Mouse (Mus musculus) embryo, embryonic 10 days (tissue): ENCODE data around the gene Tmx1.

Source experiments
- DNase-seq: peaks from one replicate; pipeline ENCODE4 v3.0.0-alpha.2; 2015; ENCODE audit warnings: low spot score

Gene Tmx1

DNA sequence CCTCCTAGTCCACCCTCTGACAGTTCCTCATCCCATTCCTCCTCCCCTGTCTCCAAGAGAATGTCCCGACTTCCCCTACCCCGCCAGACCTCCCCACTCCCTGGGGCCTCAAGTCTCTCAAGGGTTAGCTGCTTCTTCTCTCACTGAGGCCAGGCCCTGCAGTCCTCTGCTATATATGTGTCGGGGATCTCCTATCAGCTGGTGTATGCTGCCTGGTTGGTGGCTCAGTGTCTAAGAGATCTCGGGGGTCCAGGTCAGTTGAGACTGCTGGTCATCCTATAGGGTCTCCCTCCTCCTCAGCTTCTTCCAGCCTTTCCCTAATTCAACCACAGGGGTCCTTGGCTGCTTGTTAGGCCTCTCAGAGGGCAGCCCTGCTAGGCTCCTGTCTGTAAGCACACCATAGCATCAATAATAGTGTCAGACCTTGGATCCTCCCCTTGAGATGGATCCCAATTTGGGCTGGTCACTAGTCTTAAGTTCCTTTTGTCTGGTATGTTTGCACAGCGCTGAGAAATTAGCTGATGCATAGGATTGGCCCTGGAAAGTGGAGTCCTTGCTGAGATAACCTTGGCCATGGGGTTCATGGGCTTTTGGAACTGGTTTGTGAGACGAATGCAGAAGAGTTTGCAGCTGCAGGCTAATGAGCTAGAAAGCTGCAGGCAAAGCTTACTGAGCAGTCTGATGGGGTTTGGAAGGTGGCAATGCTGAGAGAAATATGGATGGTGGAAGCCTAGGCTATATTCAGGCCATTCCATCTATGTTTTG, 34.0 kb downstream of the Tmx1 start:
- DNase-seq, result no peak

DNA sequence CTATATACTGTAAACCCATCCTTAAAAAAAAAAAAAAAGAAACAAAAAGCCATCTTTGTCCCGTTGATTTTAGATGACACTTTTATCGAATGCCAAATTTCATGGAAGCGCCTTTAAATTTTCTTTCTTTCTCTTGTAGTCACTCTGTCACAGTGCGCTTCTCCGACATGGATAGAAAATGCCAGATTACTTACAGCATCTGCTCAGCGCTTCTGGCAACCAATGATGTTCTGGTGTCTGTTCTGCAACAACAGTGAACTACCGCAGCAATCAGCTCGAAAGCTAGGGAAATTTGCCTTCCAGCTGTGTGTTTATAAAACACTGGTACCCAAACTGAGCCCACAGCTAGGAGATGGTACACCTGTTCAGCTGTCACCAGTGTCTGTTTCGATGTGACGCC, 39.5 kb downstream of the Tmx1 start:
- DNase-seq, result no peak

DNA sequence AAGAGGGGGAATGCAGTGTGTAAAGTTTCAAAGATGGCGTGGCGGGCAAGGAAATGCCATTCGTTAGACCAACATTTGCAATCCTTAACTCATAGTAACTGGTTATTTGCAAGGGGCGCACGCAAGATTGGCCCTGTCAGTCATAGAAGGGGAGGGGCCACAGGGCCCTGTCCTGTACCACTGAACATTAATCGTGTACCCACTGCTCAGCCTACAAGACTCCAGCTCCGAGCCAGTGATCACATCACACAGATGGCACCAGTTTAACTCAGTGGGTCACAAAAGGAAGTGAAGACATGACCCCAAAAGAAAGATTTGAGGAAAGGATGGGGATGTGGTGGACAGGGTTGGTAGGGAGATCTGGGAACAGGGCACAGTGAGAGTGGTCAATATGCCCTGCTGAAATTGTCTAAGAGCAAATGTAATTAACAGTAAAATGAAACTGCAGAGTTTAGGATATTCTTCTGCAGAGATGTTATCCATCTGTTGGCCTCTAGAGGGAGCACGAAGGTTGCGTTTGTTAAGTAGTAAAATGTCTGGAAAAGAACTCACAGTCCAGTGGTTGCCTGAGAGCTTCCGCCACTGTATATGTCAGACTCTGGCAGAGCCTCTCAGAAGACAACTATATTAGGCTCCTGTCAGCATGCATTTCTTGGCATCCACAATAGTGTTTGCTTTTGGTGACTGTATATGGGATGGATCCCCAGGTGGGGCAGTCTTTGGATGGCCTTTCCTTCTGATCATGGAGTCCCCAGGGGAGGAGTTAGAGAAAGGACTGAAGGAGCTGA, 41.8 kb downstream of the Tmx1 start:
- DNase-seq, result peak; percentile 86

DNA sequence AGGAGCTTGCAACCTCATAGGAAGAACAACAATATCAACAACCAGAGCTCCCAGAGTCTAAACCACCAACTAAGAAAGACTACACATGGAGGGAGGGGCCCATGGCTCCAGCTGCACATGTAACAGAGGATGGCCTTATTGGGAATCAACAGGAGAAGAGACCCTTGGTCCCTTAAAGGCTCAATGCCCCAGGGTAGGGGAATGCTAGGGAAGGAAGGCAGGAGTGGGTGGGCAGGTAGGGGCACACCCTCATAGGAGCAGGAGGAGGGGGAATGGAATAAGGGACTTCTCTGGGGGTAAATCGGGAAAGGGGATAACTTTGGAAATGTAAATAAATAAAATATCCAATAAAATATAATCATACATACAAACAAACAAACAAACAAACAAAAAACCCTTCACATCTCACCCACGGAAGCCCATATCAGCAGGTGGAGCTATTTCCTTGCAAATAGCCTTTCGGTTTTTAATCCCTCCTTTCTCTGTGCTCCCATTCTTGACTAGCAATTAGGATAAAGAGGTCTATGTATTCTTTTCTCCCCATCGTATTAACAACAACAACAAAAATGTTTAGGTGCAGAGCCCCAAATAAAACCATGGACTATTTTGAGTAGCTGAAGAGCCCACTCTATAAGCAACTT, 42.5 kb downstream of the Tmx1 start:
- peak; percentile 27 for DNase-seq

DNA sequence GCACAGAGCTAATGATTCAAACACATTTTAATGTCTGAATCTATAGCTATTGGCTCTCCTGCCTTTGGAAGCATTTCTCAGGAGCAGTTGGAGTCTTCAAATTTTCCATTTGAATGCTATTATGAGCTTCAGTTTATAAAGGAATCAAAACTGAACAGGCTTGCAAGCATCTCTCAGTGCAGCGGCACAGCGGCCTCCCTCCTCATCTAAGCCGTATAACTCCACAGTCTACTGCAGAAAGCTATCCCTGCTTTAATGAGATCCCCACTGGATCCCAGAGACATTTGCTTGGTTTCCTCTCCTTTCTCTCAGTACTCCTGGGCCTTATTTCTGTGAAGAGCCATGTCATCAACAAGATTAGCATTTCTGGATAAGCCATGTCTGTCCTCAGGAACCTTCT, 45.2 kb downstream of the Tmx1 start:
- DNase-seq, result no peak

DNA sequence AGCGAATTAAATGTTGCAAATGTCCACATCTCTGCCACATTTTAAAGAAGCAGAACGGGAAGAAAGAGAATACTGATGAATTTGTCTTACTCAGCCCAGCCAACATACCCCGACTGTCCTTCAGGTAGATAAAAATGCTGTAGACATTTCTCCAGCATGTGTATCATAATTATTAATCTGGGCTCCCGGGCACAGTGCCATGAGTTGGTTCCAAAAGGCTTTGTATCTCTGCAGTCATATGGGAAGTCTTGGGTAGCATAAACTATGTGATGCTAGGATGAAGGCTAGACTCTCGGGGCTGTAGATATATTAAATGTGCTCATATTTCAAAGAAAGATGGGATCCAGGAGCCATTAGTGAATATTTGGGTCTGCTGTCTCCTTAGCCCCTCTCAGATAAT, 53.1 kb downstream of the Tmx1 start:
- no peak for DNase-seq

DNA sequence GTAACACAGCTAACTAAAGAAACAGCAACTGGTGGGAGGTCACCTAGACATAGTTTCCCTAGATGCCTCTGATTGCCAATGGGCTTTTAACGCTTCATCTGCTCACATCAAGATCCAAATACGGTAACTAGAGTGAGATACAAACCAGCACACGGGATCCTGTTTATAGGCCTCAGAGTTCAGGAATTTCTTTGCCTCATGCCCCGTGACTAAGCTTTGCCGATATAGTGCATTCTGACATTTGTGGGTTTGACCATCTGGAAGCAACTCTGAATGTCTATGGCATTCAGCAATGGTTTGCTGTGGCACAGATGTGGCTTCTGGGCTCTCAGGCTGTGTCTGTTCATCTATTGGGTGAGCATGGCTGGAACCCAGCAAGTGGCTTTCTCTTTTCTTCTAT, 59.1 kb downstream of the Tmx1 start:
- no peak for DNase-seq

DNA sequence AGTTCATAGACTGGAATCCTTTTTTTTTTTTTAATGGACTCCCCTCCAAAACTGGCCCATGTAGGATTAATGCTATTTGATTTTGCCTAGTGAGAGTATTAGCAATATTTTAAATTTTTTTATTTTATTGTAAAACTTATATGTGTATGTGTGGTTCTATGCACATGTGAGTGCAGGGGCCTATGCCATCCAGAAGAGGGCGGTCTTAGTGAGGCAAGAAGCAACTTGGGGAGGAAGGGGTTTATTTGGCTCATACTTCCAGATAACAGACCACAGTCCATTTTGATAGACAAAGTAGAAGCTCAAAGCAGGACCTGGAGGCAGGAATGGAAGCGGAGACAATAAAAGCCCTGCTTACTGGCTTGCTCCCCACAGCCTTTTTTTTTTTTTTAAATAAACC, 59.5 kb downstream of the Tmx1 start:
- DNase-seq, result peak; percentile 16
